In the genomic region with DNA sequence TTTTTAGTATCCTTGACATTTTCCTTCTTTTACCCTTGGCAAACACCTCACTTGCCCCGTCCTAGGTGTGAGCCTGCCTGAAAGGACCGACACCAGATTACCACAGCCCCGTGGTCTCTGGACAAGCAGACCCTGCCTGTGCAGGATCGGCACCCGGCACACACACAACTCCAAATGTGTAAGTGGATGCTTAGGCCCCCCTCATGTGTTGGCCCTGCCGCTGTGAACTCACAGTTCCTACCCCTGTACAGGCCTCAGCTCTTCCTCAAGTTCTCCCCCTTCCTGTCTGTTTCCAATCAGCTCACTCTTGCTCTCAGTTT, we compare ENCODE assay signal across 8 mouse cellular contexts. TPM values are rescaled to one million over a fixed set of nuclear protein-coding genes. Genes with fewer than 3 reads are reported as not detected.
A peak's percentile ranks its signal among the peaks of the same experiment; 100 is the strongest.
DNase-seq lines count a peak whose midpoint lies in the region; ATAC-seq and TF ChIP-seq lines count a peak whose summit lies in the region.

No protein-coding gene starts in this region.

- TF ChIP-seq CTCF in bone marrow macrophage, adult 2 months (IDR thresholded peaks at IDR 0.05; ENCODE audit: low read depth, low read length), result no peak

- ATAC-seq in heart, embryonic 16.5 days (replicated peaks; ENCODE audit: extremely low read depth, insufficient read depth, low FRiP score), result no peak
- peak; percentile 8; the same call in 1 of the 2 replicates for ATAC-seq in hindbrain, embryonic 13.5 days (ENCODE audit: low FRiP score)
- peak; percentile 23; the same call in 1 of the 2 replicates for ATAC-seq in midbrain, embryonic 12.5 days (ENCODE audit: low FRiP score, low read depth)

- peaks cover 7% of the 10 kb centered on the region; the same call in 1 of the 2 replicates for H3K36me3 ChIP-seq in heart, embryonic 16.5 days (ENCODE audit: control insufficient read depth, insufficient read depth)
- H3K36me3 ChIP-seq in hindbrain, embryonic 13.5 days, result peaks cover 32% of the 10 kb centered on the region
- peaks cover 4% of the 10 kb centered on the region; the same call in 1 of the 2 replicates for H3K36me3 ChIP-seq in midbrain, embryonic 12.5 days

- no peaks in the 10 kb centered on the region for H3K27me3 ChIP-seq in heart, embryonic 16.5 days (ENCODE audit: control insufficient read depth, insufficient read depth, low read length)
- H3K27me3 ChIP-seq in hindbrain, embryonic 13.5 days, result peaks cover 71% of the 10 kb centered on the region
- peaks cover 80% of the 10 kb centered on the region for H3K27me3 ChIP-seq in midbrain, embryonic 12.5 days

- peak overlapping the region; percentile 43 for H3K4me2 ChIP-seq in heart, embryonic 16.5 days (ENCODE audit: low read depth, low read length)
- H3K4me2 ChIP-seq in hindbrain, embryonic 13.5 days, result no peak overlapping the region
- H3K4me2 ChIP-seq in midbrain, embryonic 12.5 days (replicated peaks), result no peak overlapping the region

- peak overlapping the region; percentile 56 for H3K9ac ChIP-seq in heart, embryonic 16.5 days (ENCODE audit: low read length)
- H3K9ac ChIP-seq in hindbrain, embryonic 13.5 days, result 0 out of 2 replicates have a peak overlapping the region, but pooled peaks have one; percentile 19
- 0 out of 2 replicates have a peak overlapping the region, but pooled peaks have one; percentile 3 for H3K9ac ChIP-seq in midbrain, embryonic 12.5 days (replicated peaks)

- WGBS in heart, embryonic 16.5 days, result 60% methylated on average over 6 of the region's 6 CpGs
- WGBS in hindbrain, embryonic 13.5 days, result 61% methylated on average over 6 of the region's 6 CpGs
- WGBS in midbrain, embryonic 12.5 days, result 68% methylated on average over 6 of the region's 6 CpGs

- peaks cover 48% of the 10 kb centered on the region for H3K4me1 ChIP-seq in heart, embryonic 16.5 days (ENCODE audit: control insufficient read depth, insufficient read depth, low read length)
- H3K4me1 ChIP-seq in bone marrow macrophage, adult 2 months (ENCODE audit: control insufficient read depth, insufficient read depth, low read length), result peaks cover 36% of the 10 kb centered on the region
- H3K4me1 ChIP-seq in hindbrain, embryonic 13.5 days (replicated peaks), result peaks cover 54% of the 10 kb centered on the region
- H3K4me1 ChIP-seq in midbrain, embryonic 12.5 days, result peaks cover 42% of the 10 kb centered on the region

- DNase-seq in heart, adult 11 months, result no peak
- no peak for DNase-seq in layer of hippocampus, postnatal 25 days (ENCODE audit: extremely low spot score in 1 of 2, low spot score in 1 of 2)
- no peak for DNase-seq in urinary bladder, postnatal 36 days (ENCODE audit: low spot score in 2 of 2)
- no peak for DNase-seq in urinary bladder, postnatal 25 days (ENCODE audit: low spot score)

- no peaks in the 10 kb centered on the region for H3K9me3 ChIP-seq in heart, embryonic 16.5 days (replicated peaks; ENCODE audit: control insufficient read depth, low read length)
- H3K9me3 ChIP-seq in hindbrain, embryonic 13.5 days, result no peaks in the 10 kb centered on the region
- no peaks in the 10 kb centered on the region for H3K9me3 ChIP-seq in midbrain, embryonic 12.5 days

- no peak for TF ChIP-seq POLR2A in bone marrow macrophage, adult 2 months (IDR thresholded peaks at IDR 0.05; ENCODE audit: borderline replicate concordance, low read depth, low read length)

- no peak overlapping the region for H3K4me3 ChIP-seq in heart, embryonic 16.5 days (ENCODE audit: low read length)
- peak overlapping the region; percentile 54 for H3K4me3 ChIP-seq in bone marrow macrophage, adult 2 months (ENCODE audit: insufficient read depth, low read length)
- no peak overlapping the region for H3K4me3 ChIP-seq in hindbrain, embryonic 13.5 days
- H3K4me3 ChIP-seq in midbrain, embryonic 12.5 days, result no peak overlapping the region

- H3K27ac ChIP-seq in heart, embryonic 16.5 days (ENCODE audit: low read length), result peak overlapping the region; percentile 93
- H3K27ac ChIP-seq in bone marrow macrophage, adult 2 months (ENCODE audit: insufficient read depth, low read depth, low read length), result peak overlapping the region; percentile 80
- peak overlapping the region; percentile 89 for H3K27ac ChIP-seq in hindbrain, embryonic 13.5 days
- H3K27ac ChIP-seq in midbrain, embryonic 12.5 days (replicated peaks), result peak overlapping the region; percentile 84

RNA-seq across cellular contexts. Expression of a gene that starts 0.3 kb away (rescaled TPM):
- 3.1 and 4.7 TPM in 2 replicates for polyA plus RNA-seq in heart, embryonic 16.5 days (2015; fragmentation: Nextera tagmentation; extraction: Ambion mirVana)
- 1.0 and 1.1 TPM in 2 replicates for polyA plus RNA-seq in bone marrow macrophage, adult 2 months (2012; ENCODE audit: insufficient read depth, insufficient read length, missing spikeins)
- 1.0 and 2.3 TPM in 2 replicates for polyA plus RNA-seq in hindbrain, embryonic 13.5 days (2015; fragmentation: Nextera tagmentation; extraction: Ambion mirVana)
- 2.0 and 2.4 TPM in 2 replicates for polyA plus RNA-seq in midbrain, embryonic 12.5 days (2016; fragmentation: Nextera tagmentation; extraction: Ambion mirVana)
- not detected for total RNA-seq in layer of hippocampus, postnatal 25 days (2021)

RNA-seq across cellular contexts. Expression of a gene that starts 21.2 kb away (rescaled TPM):
- 10.2 and 12.0 TPM in 2 replicates for polyA plus RNA-seq in heart, embryonic 16.5 days (2015; fragmentation: Nextera tagmentation; extraction: Ambion mirVana)
- 91.9 and 102 TPM in 2 replicates for polyA plus RNA-seq in bone marrow macrophage, adult 2 months (2012; ENCODE audit: insufficient read depth, insufficient read length, missing spikeins)
- 3.9 and 4.2 TPM in 2 replicates for polyA plus RNA-seq in hindbrain, embryonic 13.5 days (2015; fragmentation: Nextera tagmentation; extraction: Ambion mirVana)
- 3.5 and 5.6 TPM in 2 replicates for polyA plus RNA-seq in midbrain, embryonic 12.5 days (2016; fragmentation: Nextera tagmentation; extraction: Ambion mirVana)
- 1 to 10 TPM; 2.1 to 2.8 TPM for total RNA-seq in layer of hippocampus, postnatal 25 days (2021)

RNA-seq across cellular contexts. Expression of a gene that starts 34.8 kb away (rescaled TPM):
- polyA plus RNA-seq in heart, embryonic 16.5 days (2015; fragmentation: Nextera tagmentation; extraction: Ambion mirVana), result 11.7 and 14.4 TPM in 2 replicates
- 30.8 and 35.2 TPM in 2 replicates for polyA plus RNA-seq in bone marrow macrophage, adult 2 months (2012; ENCODE audit: insufficient read depth, insufficient read length, missing spikeins)
- 13.7 and 14.4 TPM in 2 replicates for polyA plus RNA-seq in hindbrain, embryonic 13.5 days (2015; fragmentation: Nextera tagmentation; extraction: Ambion mirVana)
- polyA plus RNA-seq in midbrain, embryonic 12.5 days (2016; fragmentation: Nextera tagmentation; extraction: Ambion mirVana), result 20.8 and 25.0 TPM in 2 replicates
- total RNA-seq in layer of hippocampus, postnatal 25 days (2021), result 10 to 100 TPM; 88.9 to 91.0 TPM

RNA-seq across cellular contexts. Expression of a gene that starts 36.4 kb away (rescaled TPM):
- polyA plus RNA-seq in heart, embryonic 16.5 days (2015; fragmentation: Nextera tagmentation; extraction: Ambion mirVana), result 43.2 and 46.7 TPM in 2 replicates
- 46.8 and 58.4 TPM in 2 replicates for polyA plus RNA-seq in bone marrow macrophage, adult 2 months (2012; ENCODE audit: insufficient read depth, insufficient read length, missing spikeins)
- 51.9 and 60.3 TPM in 2 replicates for polyA plus RNA-seq in hindbrain, embryonic 13.5 days (2015; fragmentation: Nextera tagmentation; extraction: Ambion mirVana)
- 53.6 and 58.8 TPM in 2 replicates for polyA plus RNA-seq in midbrain, embryonic 12.5 days (2016; fragmentation: Nextera tagmentation; extraction: Ambion mirVana)
- total RNA-seq in layer of hippocampus, postnatal 25 days (2021), result 100 to 1,000 TPM in 1 of 2 experiments, 10 to 100 TPM in 1; 83.4 to 101 TPM

RNA-seq across cellular contexts. Expression of a gene that starts 59.8 kb away (rescaled TPM):
- polyA plus RNA-seq in heart, embryonic 16.5 days (2015; fragmentation: Nextera tagmentation; extraction: Ambion mirVana), result 43.0 and 43.3 TPM in 2 replicates
- polyA plus RNA-seq in bone marrow macrophage, adult 2 months (2012; ENCODE audit: insufficient read depth, insufficient read length, missing spikeins), result 23.3 and 24.7 TPM in 2 replicates
- 26.1 and 32.2 TPM in 2 replicates for polyA plus RNA-seq in hindbrain, embryonic 13.5 days (2015; fragmentation: Nextera tagmentation; extraction: Ambion mirVana)
- polyA plus RNA-seq in midbrain, embryonic 12.5 days (2016; fragmentation: Nextera tagmentation; extraction: Ambion mirVana), result 47.1 and 47.4 TPM in 2 replicates
- 1 to 10 TPM; 8.8 to 9.6 TPM for total RNA-seq in layer of hippocampus, postnatal 25 days (2021)

Comparison
In these comparisons a context has a peak if more than half of its experiments do, and no peak if none do; other contexts are left out.
1. H3K9ac ChIP-seq: peak in every context shown above with its lines; median percentile 56 in heart, embryonic 16.5 days; 19 in hindbrain, embryonic 13.5 days; 3 in midbrain, embryonic 12.5 days.